Mouse (Mus musculus) adrenal gland, adult 2 months (tissue): ENCODE results near the gene Apbb1ip. TPM values are rescaled to one million over a fixed set of nuclear protein-coding genes. Genes with fewer than 3 reads are reported as not detected.

ENCODE experiments used
- DNase-seq: peaks from one replicate; pipeline ENCODE4 v3.0.0; 2021
- long read RNA-seq: library from polyadenylated mRNA; stranded (forward); transcript quantifications from one replicate; pipeline ENCODE4 v2.0.0, GENCODE M21; 2021
- polyA plus RNA-seq: library from polyadenylated mRNA; depleted of rRNA; stranded (reverse); fragments of >200 nt; gene quantifications from 2 replicates; pipeline ENCODE4 v1.2.3, GENCODE M21; 2012; rRNA removed
- total RNA-seq, 2 experiments: library from RNA; stranded (reverse); gene quantifications; 2 replicates each; pipeline ENCODE4 v1.2.3; 2021

The Apbb1ip gene
- total RNA-seq (1 to 10 TPM; 2.9 to 4.5 TPM), polyA plus RNA-seq (0.86 and 1.2 TPM in 2 replicates)
- long read RNA-seq, result 0 reads

DNA sequence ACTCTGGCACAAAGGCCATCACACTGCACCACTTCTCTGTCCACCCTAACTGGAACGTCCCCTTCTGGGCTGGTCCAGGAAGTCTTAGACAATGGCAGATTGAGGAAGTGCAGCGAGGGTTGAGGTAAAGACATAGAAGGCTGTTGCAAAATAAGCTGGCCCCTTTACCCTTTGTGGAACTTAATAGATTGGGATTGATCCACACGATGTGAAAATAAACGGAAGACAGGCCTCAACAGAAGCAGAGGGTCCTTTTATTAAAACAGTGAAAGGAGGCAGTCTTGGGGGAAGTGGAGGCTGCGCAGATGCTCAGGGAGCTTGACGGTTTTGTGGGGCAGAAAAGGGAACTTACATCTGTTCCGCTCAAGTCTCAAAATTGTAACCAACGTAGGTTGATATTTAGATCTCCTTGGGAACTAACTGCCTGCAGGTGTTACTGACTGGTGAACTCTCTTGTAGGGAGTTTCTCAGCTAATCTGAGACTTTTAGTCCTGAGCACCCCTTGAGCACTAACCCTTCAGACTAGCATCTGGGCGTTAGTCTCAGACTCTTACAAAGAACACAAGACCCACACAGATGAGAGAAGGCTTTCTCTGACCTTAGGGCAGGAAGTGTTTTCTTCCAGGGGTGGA is at the start of gene Apbb1ip:
Apbb1ip (plus strand) TSS at position 546 of the 632 bp plus-strand sequence.
- no peak for DNase-seq

DNA sequence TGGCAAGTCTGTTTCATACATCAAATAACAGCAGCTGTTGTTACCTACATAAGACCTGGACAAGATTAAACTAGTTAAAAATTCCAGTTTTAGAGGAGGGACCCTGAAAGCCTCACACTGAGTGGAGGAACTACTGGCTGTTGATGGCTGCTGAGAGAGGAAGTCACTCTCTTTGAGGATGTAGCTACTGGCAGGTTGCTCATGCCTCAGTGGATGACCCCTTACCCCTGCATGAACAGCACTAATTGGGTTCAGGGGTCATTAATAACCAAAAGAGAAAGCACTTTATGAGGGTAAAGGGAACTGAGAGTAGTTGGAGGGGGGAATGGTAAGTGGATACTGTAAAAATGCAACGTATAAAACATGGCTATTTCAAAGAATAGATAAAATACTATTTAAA is 46.8 kb upstream of the Apbb1ip start:
- DNase-seq, result no peak

DNA sequence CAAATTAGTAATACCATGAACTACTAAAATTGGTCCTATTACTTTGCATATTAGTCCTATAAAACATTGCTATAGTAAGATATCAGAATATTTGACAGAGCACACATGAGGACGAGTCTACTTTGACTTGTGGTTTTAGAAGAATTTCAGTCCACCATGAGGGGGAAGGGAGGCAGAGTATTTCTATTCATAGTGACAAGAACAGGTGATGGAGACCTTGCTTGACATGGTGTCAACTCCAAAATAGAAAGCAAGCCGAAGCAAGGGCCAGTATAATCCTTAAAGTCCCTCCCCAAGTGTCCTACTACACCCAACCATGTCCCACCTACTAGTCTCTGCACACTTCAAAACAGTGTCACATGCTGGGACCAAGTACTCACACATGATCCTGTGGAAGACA is 37.8 kb upstream of the Apbb1ip start:
- no peak for DNase-seq

- DNase-seq, result no peak
Observed at GRCm38 (mm10) chr2:22739369-22739768, 34.5 kb upstream of the Apbb1ip start.

- DNase-seq, result no peak
Observed at GRCm38 (mm10) chr2:22740441-22740840, 33.5 kb upstream of the Apbb1ip start.

- DNase-seq, result no peak
Observed at GRCm38 (mm10) chr2:22741222-22741621, 32.7 kb upstream of the Apbb1ip start.

- DNase-seq, result peak; percentile 22
Observed at GRCm38 (mm10) chr2:22744121-22744761, 29.7 kb upstream of the Apbb1ip start.

DNA sequence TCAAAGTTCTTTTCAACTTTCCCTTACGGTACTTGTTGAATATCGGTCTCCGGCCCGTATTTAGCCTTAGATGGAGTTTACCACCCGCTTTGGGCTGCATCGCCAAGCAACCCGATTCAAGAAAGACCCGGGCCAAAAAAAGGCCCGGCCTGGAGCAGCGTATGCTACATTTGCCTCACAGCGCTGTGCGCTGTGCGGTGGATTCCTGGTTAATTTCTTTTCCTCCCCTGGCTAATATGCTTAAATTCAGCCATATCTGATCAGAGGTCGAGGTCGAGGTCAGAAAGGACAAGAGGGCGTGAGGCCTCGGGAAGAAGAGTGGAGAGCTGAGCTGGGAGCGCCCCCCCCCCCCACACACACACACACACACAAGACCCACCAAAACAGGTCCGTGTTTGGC is 29.0 kb upstream of the Apbb1ip start:
- DNase-seq, result peak; percentile 22

GRCm38 (mm10) chr2:22746785-22747184 is 27.1 kb upstream of the Apbb1ip start:
- DNase-seq, result no peak

- DNase-seq, result no peak
Observed at GRCm38 (mm10) chr2:22747941-22748340, 26.0 kb upstream of the Apbb1ip start.

GRCm38 (mm10) chr2:22749761-22750160 is 24.1 kb upstream of the Apbb1ip start:
- no peak for DNase-seq

GRCm38 (mm10) chr2:22752492-22752891 is 21.4 kb upstream of the Apbb1ip start:
- DNase-seq, result no peak

DNA sequence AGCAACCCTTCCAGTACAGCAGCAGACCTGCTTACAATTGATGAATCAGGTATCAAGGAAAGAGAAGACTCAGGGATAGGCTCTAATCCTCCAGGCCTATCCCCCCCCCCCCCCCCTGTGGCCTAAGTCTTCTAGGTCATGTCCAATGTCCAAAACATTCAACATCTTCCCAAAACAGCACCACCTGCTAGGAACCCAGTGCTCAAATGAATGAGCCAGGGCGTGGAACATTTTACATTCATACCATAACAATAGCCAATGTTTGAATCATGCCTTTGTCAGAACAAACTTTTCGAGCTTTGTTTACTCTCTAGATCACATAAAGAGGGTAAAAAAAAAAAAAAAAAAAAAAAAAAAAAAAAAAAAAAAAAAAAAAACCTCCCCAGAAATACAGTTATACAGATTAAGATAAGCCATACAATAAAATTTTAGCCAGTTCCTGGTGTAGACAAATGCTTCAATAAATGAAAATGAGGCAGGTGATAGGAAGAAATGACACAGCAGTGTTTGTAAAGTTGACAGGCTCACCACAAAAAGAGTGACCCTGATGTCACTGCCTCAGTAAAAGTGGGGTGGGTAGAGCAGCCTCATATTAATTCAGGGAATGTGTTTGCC is 20.3 kb upstream of the Apbb1ip start:
- no peak for DNase-seq

- DNase-seq, result no peak
Observed at GRCm38 (mm10) chr2:22754222-22754824, 19.6 kb upstream of the Apbb1ip start.

- no peak for DNase-seq
Observed at GRCm38 (mm10) chr2:22755561-22755960, 18.3 kb upstream of the Apbb1ip start.

GRCm38 (mm10) chr2:22758310-22758972 is 15.5 kb upstream of the Apbb1ip start:
- DNase-seq, result peak; percentile 45

GRCm38 (mm10) chr2:22760452-22760851 is 13.4 kb upstream of the Apbb1ip start:
- DNase-seq, result no peak

- no peak for DNase-seq
Observed at GRCm38 (mm10) chr2:22761103-22761521, 12.8 kb upstream of the Apbb1ip start.

DNA sequence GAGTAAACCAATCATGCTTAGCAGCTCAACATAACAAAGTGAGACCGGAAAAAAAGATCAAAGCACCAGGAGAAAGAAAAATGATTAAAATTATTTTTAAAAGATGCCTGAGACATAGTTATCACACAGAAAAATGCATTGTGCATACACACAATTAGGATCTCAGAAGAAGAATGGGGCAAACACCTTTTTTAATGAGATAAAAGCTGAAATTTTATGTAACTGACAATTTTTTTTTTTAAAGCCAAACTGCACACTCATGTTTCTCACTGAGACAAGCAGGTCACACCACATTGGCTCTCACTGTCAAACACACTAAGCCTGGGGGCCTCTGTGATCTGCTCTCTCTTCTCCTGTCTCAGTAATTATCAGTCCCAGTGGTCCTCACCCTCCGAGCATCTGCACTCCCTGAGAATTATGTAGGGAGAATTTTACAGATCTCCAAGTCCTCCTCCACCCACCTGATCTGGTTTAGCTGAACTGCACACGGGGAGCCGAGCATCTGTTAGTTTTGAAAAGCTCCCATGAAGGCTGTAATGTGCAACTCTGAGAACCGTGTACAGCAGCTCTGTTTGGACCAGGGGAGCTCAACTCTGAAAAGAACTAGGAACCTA is 9.0 kb upstream of the Apbb1ip start:
- DNase-seq, result no peak

GRCm38 (mm10) chr2:22771311-22771710 is 2.6 kb upstream of the Apbb1ip start:
- DNase-seq, result no peak

- peak; percentile 65 for DNase-seq
Observed at GRCm38 (mm10) chr2:22774181-22774751, 372 bp downstream of the Apbb1ip start.

- no peak for DNase-seq
Observed at GRCm38 (mm10) chr2:22775213-22775612, 1.3 kb downstream of the Apbb1ip start.
